Mouse (Mus musculus): ENCODE measurements around the gene Spats2l. TPM values are rescaled to one million over a fixed set of nuclear protein-coding genes. Genes with fewer than 3 reads are reported as not detected.
A peak's percentile ranks its signal among the peaks of the same experiment; 100 is the strongest.

Spats2l gene
- polyA plus RNA-seq (2015; fragmentation: Nextera tagmentation; extraction: Ambion mirVana) = 7.6 and 8.4 TPM in 2 replicates

DNA sequence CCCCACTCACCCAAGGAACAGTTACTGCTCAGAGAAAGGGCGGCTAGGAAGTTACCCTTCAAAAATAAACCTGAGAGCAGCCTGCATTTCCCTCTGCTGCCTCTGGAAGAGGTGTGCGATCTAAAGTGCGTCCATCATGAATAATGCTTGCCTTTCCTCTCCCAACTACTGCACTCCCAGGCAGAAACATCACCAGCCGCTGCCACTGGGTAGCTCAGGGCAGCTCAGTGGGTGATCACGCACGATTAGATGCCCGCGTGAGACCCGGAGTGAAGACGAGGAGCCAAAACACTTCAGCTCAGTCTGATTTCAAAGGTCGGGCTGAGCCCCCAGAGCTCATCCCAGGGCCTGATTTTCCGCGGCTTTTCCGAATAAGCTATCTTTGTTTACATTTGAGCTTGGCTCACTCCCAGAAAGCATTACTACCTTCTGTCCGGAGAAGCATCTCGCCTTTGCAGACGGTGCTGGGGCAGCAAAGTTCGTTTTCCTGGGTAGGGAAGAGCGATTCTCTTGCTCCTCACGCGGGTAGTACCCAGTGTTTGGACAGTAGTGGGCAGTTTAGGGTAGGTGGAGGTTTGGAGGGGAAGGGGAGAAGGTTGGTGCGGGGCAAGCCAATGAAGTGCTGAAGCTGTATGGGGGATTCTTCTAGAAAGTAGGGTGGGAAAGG lies at the start of gene Spats2l:
Gene Spats2l, plus strand, starts transcription at position 162 of the 667 bp plus-strand sequence.
- ATAC-seq (ENCODE audit: low read depth) = peak; percentile 37
- no peaks in the 10 kb centered on the region for H3K36me3 ChIP-seq (ENCODE audit: control insufficient read depth, insufficient read depth)
- peak within 1 kb of the TSS; percentile 61 for H3K4me3 ChIP-seq (ENCODE audit: low read depth, low read length)
- peak within 1 kb of the TSS; percentile 50 for H3K4me2 ChIP-seq (ENCODE audit: low read depth, low read length)
- peak within 1 kb of the TSS; percentile 79 for H3K27ac ChIP-seq (ENCODE audit: low read length)
- H3K9ac ChIP-seq (ENCODE audit: low read depth, low read length) = peak within 1 kb of the TSS; percentile 58
- no peaks in the 10 kb centered on the region for H3K9me3 ChIP-seq (replicated peaks; ENCODE audit: control insufficient read depth, low read length)
- H3K4me1 ChIP-seq (ENCODE audit: control insufficient read depth, low read depth, low read length) = no peaks in the 10 kb centered on the region
- WGBS (ENCODE audit: insufficient replicate concordance) = under 1% methylated on average over 22 of the region's 22 CpGs
- peaks cover 22% of the 10 kb centered on the region for H3K27me3 ChIP-seq (ENCODE audit: control insufficient read depth, insufficient read depth, low read depth, low read length)

- no peaks in the 10 kb centered on the region for H3K4me1 ChIP-seq (ENCODE audit: control insufficient read depth, low read depth, low read length)
- ATAC-seq (ENCODE audit: low read depth) = no peak
- H3K4me2 ChIP-seq (ENCODE audit: low read depth, low read length) = no peak overlapping the region
- H3K27ac ChIP-seq (ENCODE audit: low read length) = no peak overlapping the region
- no peaks in the 10 kb centered on the region for H3K36me3 ChIP-seq (ENCODE audit: control insufficient read depth, insufficient read depth)
- no peak overlapping the region for H3K4me3 ChIP-seq (ENCODE audit: low read depth, low read length)
- H3K9ac ChIP-seq (ENCODE audit: low read depth, low read length) = no peak overlapping the region
- no peaks in the 10 kb centered on the region for H3K9me3 ChIP-seq (replicated peaks; ENCODE audit: control insufficient read depth, low read length)
- WGBS (ENCODE audit: insufficient replicate concordance) = 65% methylated on average over 5 of the region's 5 CpGs
- no peaks in the 10 kb centered on the region for H3K27me3 ChIP-seq (ENCODE audit: control insufficient read depth, insufficient read depth, low read depth, low read length)
These were observed 48.7 kb upstream of the Spats2l start for GRCm38 (mm10) chr1:57725268-57725667.

DNA sequence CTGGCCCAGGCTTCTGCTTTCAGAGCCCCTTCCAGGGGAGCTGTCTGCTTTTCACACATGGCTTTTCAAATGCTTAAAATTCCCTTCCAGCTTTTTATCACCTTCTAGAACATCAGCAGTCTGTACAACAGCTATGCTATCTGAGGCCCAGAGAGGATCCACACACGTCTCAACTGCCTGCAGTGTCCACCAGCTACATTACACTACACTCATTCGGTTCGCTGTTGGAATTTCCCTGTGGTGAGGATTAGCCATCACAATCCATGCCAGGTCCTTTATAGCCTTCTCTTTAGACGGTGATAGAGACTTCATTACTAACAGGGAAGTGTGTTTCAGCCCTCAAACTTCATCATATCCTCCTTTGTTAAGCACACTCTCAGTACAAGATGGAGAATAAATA lies 38.1 kb upstream of the Spats2l start:
- no peaks in the 10 kb centered on the region for H3K36me3 ChIP-seq (ENCODE audit: control insufficient read depth, insufficient read depth)
- H3K27ac ChIP-seq (ENCODE audit: low read length) = no peak overlapping the region
- H3K27me3 ChIP-seq (ENCODE audit: control insufficient read depth, insufficient read depth, low read depth, low read length) = no peaks in the 10 kb centered on the region
- H3K4me1 ChIP-seq (ENCODE audit: control insufficient read depth, low read depth, low read length) = no peaks in the 10 kb centered on the region
- no peak for ATAC-seq (ENCODE audit: low read depth)
- H3K4me3 ChIP-seq (ENCODE audit: low read depth, low read length) = no peak overlapping the region
- H3K4me2 ChIP-seq (ENCODE audit: low read depth, low read length) = no peak overlapping the region
- H3K9me3 ChIP-seq (replicated peaks; ENCODE audit: control insufficient read depth, low read length) = no peaks in the 10 kb centered on the region
- H3K9ac ChIP-seq (ENCODE audit: low read depth, low read length) = no peak overlapping the region
- 48% methylated on average over 4 of the region's 4 CpGs for WGBS (ENCODE audit: insufficient replicate concordance)

DNA sequence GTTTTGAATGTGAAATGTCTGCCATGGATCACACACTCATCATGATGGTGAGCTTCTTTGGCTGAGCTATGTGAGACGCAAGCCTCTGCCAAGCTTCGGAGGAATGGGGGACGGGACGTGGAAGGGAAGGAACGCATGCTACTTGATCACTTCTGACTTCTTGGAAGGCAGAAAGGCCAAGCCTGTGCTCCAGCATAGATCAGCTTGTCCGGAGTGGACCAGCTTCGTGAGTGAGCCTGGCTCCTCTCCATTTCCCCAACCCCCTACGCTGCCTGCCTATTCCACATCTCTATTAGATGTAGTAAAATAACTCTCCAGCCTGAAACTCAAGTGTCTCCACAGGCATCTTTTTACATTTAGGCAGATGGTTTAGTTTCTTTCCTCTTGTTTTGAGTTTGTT lies 32.2 kb upstream of the Spats2l start:
- no peaks in the 10 kb centered on the region; the same call in 1 of the 2 replicates for H3K4me1 ChIP-seq (ENCODE audit: control insufficient read depth, low read depth, low read length)

DNA sequence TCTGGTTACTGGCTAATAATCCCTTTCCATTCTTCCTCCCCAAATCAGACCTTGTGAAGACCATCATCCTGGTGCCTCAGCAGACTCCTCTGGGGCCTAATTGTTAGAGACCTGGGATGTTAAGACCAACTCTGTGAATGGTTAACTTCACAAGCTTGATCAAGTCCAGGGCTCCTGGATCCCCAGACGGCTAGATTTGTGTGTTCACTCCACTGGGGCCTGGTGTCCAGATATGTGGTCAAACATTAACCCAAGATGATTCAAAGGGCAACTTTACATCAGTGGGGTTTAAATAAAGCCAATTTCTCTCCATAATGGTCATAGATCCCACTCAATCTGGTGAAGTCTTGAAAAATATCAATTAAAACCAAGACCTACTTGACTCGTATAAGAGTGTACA lies 31.7 kb upstream of the Spats2l start:
- WGBS (ENCODE audit: insufficient replicate concordance) = 57% methylated on average over 2 of the region's 2 CpGs
- peak; percentile 83 for ATAC-seq (ENCODE audit: low read depth)
- no peaks in the 10 kb centered on the region; the same call in 1 of the 2 replicates for H3K4me1 ChIP-seq (ENCODE audit: control insufficient read depth, low read depth, low read length)

More for the DNA sequence above, 32.2 kb upstream of the Spats2l start:
- WGBS (ENCODE audit: insufficient replicate concordance) = 71% methylated on average over 8 of the region's 8 CpGs
- Histone ChIP-seq H3K4me3 (ENCODE audit: low read depth, low read length) (no peak overlapping the region), H3K9ac (ENCODE audit: low read depth, low read length) (no peak overlapping the region), H3K36me3 (ENCODE audit: control insufficient read depth, insufficient read depth) (no peaks in the 10 kb centered on the region), H3K27me3 (ENCODE audit: control insufficient read depth, insufficient read depth, low read depth, low read length) (no peaks in the 10 kb centered on the region), H3K4me2 (ENCODE audit: low read depth, low read length) (no peak overlapping the region), H3K9me3 (replicated peaks; ENCODE audit: control insufficient read depth, low read length) (no peaks in the 10 kb centered on the region), H3K27ac (ENCODE audit: low read length) (no peak overlapping the region)
- ATAC-seq (ENCODE audit: low read depth) = no peak

GRCm38 (mm10) chr1:57751781-57752180 lies 22.2 kb upstream of the Spats2l start:
- 40% methylated on average over 3 of the region's 3 CpGs for WGBS (ENCODE audit: insufficient replicate concordance)
- Histone ChIP-seq H3K9me3 (replicated peaks; ENCODE audit: control insufficient read depth, low read length) (no peaks in the 10 kb centered on the region), H3K4me2 (ENCODE audit: low read depth, low read length) (no peak overlapping the region), H3K4me3 (ENCODE audit: low read depth, low read length) (no peak overlapping the region), H3K4me1 (ENCODE audit: control insufficient read depth, low read depth, low read length) (no peaks in the 10 kb centered on the region), H3K36me3 (ENCODE audit: control insufficient read depth, insufficient read depth) (no peaks in the 10 kb centered on the region), H3K27ac (ENCODE audit: low read length) (no peak overlapping the region), H3K9ac (ENCODE audit: low read depth, low read length) (no peak overlapping the region), H3K27me3 (ENCODE audit: control insufficient read depth, insufficient read depth, low read depth, low read length) (no peaks in the 10 kb centered on the region)
- no peak for ATAC-seq (ENCODE audit: low read depth)

More for the DNA sequence above, 31.7 kb upstream of the Spats2l start:
- Histone ChIP-seq H3K9ac (ENCODE audit: low read depth, low read length) (no peak overlapping the region), H3K27ac (ENCODE audit: low read length) (no peak overlapping the region), H3K9me3 (replicated peaks; ENCODE audit: control insufficient read depth, low read length) (no peaks in the 10 kb centered on the region), H3K4me3 (ENCODE audit: low read depth, low read length) (no peak overlapping the region), H3K4me2 (ENCODE audit: low read depth, low read length) (no peak overlapping the region), H3K36me3 (ENCODE audit: control insufficient read depth, insufficient read depth) (no peaks in the 10 kb centered on the region), H3K27me3 (ENCODE audit: control insufficient read depth, insufficient read depth, low read depth, low read length) (no peaks in the 10 kb centered on the region)

DNA sequence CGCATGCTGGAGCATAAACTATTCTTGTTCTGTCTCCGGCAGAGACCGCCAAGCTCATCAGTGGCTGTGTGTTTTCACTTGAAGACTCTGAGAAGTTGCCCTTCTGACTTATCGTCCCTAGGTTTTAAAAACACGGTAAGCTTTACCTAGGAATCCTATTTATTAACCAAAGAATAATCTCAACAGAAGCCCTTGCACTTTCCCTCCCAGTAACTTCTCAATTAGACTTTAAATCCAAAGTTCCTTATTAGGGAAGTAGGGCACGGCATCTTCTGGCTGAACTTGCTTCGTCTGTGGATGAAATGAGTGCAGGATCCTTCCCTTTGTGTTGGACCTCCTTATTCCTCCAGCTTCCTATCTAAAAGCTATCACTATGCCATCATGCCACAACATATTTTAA lies 7.6 kb upstream of the Spats2l start:
- Histone ChIP-seq H3K27me3 (ENCODE audit: control insufficient read depth, insufficient read depth, low read depth, low read length) (no peaks in the 10 kb centered on the region), H3K4me3 (ENCODE audit: low read depth, low read length) (no peak overlapping the region), H3K9me3 (replicated peaks; ENCODE audit: control insufficient read depth, low read length) (no peaks in the 10 kb centered on the region), H3K9ac (ENCODE audit: low read depth, low read length) (no peak overlapping the region), H3K4me1 (ENCODE audit: control insufficient read depth, low read depth, low read length) (no peaks in the 10 kb centered on the region), H3K36me3 (ENCODE audit: control insufficient read depth, insufficient read depth) (no peaks in the 10 kb centered on the region), H3K27ac (ENCODE audit: low read length) (no peak overlapping the region), H3K4me2 (ENCODE audit: low read depth, low read length) (no peak overlapping the region)
- 73% methylated on average over 7 of the region's 7 CpGs for WGBS (ENCODE audit: insufficient replicate concordance)
- ATAC-seq (ENCODE audit: low read depth) = no peak

GRCm38 (mm10) chr1:57773326-57773725 lies 636 bp upstream of the Spats2l start:
- Histone ChIP-seq H3K36me3 (ENCODE audit: control insufficient read depth, insufficient read depth) (no peaks in the 10 kb centered on the region), H3K9me3 (replicated peaks; ENCODE audit: control insufficient read depth, low read length) (no peaks in the 10 kb centered on the region), H3K27ac (ENCODE audit: low read length) (no peak overlapping the region), H3K4me3 (ENCODE audit: low read depth, low read length) (no peak overlapping the region), H3K4me1 (ENCODE audit: control insufficient read depth, low read depth, low read length) (no peaks in the 10 kb centered on the region), H3K9ac (ENCODE audit: low read depth, low read length) (no peak overlapping the region), H3K4me2 (ENCODE audit: low read depth, low read length) (no peak overlapping the region), H3K27me3 (ENCODE audit: control insufficient read depth, insufficient read depth, low read depth, low read length) (peaks cover 22% of the 10 kb centered on the region)
- no peak for ATAC-seq (ENCODE audit: low read depth)
- 55% methylated on average over 5 of the region's 5 CpGs for WGBS (ENCODE audit: insufficient replicate concordance)

- H3K9ac ChIP-seq (ENCODE audit: low read depth, low read length) = peak overlapping the region; percentile 58
- H3K4me1 ChIP-seq (ENCODE audit: control insufficient read depth, low read depth, low read length) = no peaks in the 10 kb centered on the region
- peak overlapping the region; percentile 61 for H3K4me3 ChIP-seq (ENCODE audit: low read depth, low read length)
- no peaks in the 10 kb centered on the region for H3K9me3 ChIP-seq (replicated peaks; ENCODE audit: control insufficient read depth, low read length)
- peak overlapping the region; percentile 79 for H3K27ac ChIP-seq (ENCODE audit: low read length)
- peak overlapping the region; percentile 50 for H3K4me2 ChIP-seq (ENCODE audit: low read depth, low read length)
- peak; percentile 76 for ATAC-seq (ENCODE audit: low read depth)
- peaks cover 22% of the 10 kb centered on the region for H3K27me3 ChIP-seq (ENCODE audit: control insufficient read depth, insufficient read depth, low read depth, low read length)
- no peaks in the 10 kb centered on the region for H3K36me3 ChIP-seq (ENCODE audit: control insufficient read depth, insufficient read depth)
- WGBS (ENCODE audit: insufficient replicate concordance) = under 1% methylated on average over 104 of the region's 113 CpGs
These were observed 920 bp downstream of the Spats2l start for GRCm38 (mm10) chr1:57774668-57775495.

All from liver, embryonic 16.5 days (tissue).